Mouse (Mus musculus) kidney, embryonic 15.5 days (tissue): ENCODE measurements around the gene Naa20. TPM values are rescaled to one million over a fixed set of nuclear protein-coding genes. Genes with fewer than 3 reads are reported as not detected.

ENCODE experiments used
- ATAC-seq: fragments of 200-750 bp; cut with Nextera tagmentation; replicated peaks from 2 replicates; pipeline ENCODE4 v1.8.0; 2017; ENCODE audit warnings: moderate TSS enrichment; ENCODE audit not compliant: low FRiP score
- H3K27ac ChIP-seq: fragments of 300-500 bp; sonication (generic); 2 replicates; pipeline ENCODE4 v1.5.1; 2015; ENCODE audit warnings: mild to moderate bottlenecking, inconsistent platforms
- H3K27me3 ChIP-seq: fragments of 300-500 bp; sonication (generic); 2 replicates; pipeline ENCODE4 v1.6.1; 2015; ENCODE audit warnings: inconsistent platforms
- H3K36me3 ChIP-seq: fragments of 300-500 bp; sonication (generic); 2 replicates; pipeline ENCODE4 v1.6.1; 2015; ENCODE audit warnings: inconsistent platforms
- H3K4me1 ChIP-seq: fragments of 300-500 bp; sonication (generic); 2 replicates; pipeline ENCODE4 v1.6.1; 2015; ENCODE audit warnings: inconsistent platforms
- H3K4me2 ChIP-seq: fragments of 300-500 bp; sonication (generic); 2 replicates; pipeline ENCODE4 v1.6.1; 2015; ENCODE audit warnings: moderate library complexity, mild to moderate bottlenecking, inconsistent platforms
- H3K4me3 ChIP-seq: fragments of 300-500 bp; sonication (generic); replicated peaks from 2 replicates; pipeline ENCODE4 v1.5.1; 2015; ENCODE audit warnings: mild to moderate bottlenecking, inconsistent platforms
- H3K9ac ChIP-seq: fragments of 300-500 bp; sonication (generic); 2 replicates; pipeline ENCODE4 v1.6.1; 2015; ENCODE audit warnings: mild to moderate bottlenecking, inconsistent platforms
- H3K9me3 ChIP-seq: fragments of 300-500 bp; sonication (generic); replicated peaks from 2 replicates; pipeline ENCODE4 v1.6.1; 2016; ENCODE audit warnings: inconsistent platforms
- WGBS: fragments of 180-500 bp; shearing (Covaris S2); methylation state at CpG from one replicate; pipeline ENCODE4 v1.1.7; 2015; ENCODE audit warnings: mixed read lengths; 5-methylcytosine and 5-hydroxymethylcytosine counted together
- polyA plus RNA-seq: library from polyadenylated mRNA; unstranded; fragments of >200 nt; fragmentation: Nextera tagmentation; extraction: Ambion mirVana; gene quantifications from 2 replicates; pipeline ENCODE4 v1.2.1, GENCODE M21; 2015

The Naa20 gene
- polyA plus RNA-seq, 1 experiment from 2014 or later, result 163 TPM

DNA sequence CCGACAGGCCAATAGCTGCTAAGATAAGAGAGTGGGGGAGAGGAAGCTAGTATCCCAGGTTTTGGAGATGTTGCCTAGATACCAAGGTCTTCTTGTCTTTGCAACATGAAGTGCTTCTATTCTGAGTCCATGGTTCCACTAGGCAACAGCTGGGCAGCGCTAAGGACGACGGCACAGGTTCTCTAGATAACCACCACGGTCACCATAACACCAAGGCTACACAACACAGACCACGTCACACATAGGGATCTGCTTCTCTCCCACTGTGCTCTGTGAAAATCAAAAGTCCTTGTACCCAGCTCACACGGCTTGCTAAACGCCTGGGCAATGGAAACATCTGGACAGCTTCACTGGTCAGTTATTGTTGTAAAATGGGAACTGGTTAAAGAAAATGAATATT lies 35.1 kb downstream of the Naa20 start:
- Histone ChIP-seq H3K27ac (no peak overlapping the region), H3K27me3 (no peaks in the 10 kb centered on the region), H3K9ac (no peak overlapping the region), H3K36me3 (peaks cover 7% of the 10 kb centered on the region), H3K9me3 (no peaks in the 10 kb centered on the region), H3K4me1 (peaks cover 8% of the 10 kb centered on the region), H3K4me2 (no peak overlapping the region), H3K4me3 (no peak overlapping the region)
- ATAC-seq, result no peak
- WGBS, result 85% methylated on average over 8 of the region's 8 CpGs

GRCm38 (mm10) chr2:145941403-145941802 lies 39.5 kb downstream of the Naa20 start:
- 58% methylated on average over 3 of the region's 3 CpGs for WGBS
- Histone ChIP-seq H3K4me2 (no peak overlapping the region), H3K27ac (no peak overlapping the region), H3K4me1 (no peaks in the 10 kb centered on the region), H3K4me3 (no peak overlapping the region), H3K36me3 (no peaks in the 10 kb centered on the region), H3K9me3 (no peaks in the 10 kb centered on the region), H3K27me3 (no peaks in the 10 kb centered on the region), H3K9ac (no peak overlapping the region)
- no peak for ATAC-seq

DNA sequence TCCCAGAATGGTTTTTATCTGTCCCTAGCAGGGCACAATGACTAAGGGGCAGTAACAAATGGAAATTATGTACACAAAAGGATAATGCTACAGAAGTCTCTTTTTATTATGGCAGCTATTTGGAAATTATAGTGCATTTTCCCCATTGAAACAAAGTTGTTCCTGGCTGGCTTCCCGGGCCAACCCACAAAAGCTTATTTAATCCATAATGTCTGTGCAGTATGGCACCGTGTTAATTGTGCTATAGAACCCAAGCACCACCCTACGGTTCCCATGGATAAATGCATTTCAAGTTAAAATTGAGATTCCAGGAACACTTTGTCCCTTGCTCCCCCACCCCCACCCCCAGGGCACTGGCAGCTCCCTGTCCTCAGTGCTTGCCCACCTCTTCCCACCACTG lies 42.4 kb downstream of the Naa20 start:
- Histone ChIP-seq H3K36me3 (no peaks in the 10 kb centered on the region), H3K27ac (no peak overlapping the region), H3K9ac (no peak overlapping the region), H3K4me2 (no peak overlapping the region), H3K27me3 (no peaks in the 10 kb centered on the region), H3K4me1 (no peaks in the 10 kb centered on the region), H3K9me3 (no peaks in the 10 kb centered on the region), H3K4me3 (no peak overlapping the region)
- no peak for ATAC-seq
- WGBS, result 85% methylated on average over 3 of the region's 3 CpGs

- Histone ChIP-seq H3K27ac (no peak overlapping the region), H3K36me3 (no peaks in the 10 kb centered on the region), H3K9me3 (no peaks in the 10 kb centered on the region), H3K4me3 (no peak overlapping the region), H3K4me1 (peaks cover 7% of the 10 kb centered on the region; the same call in 1 of the 2 replicates), H3K27me3 (0 out of 2 replicates have a peak, but pooled peaks cover 6% of the 10 kb centered on the region), H3K4me2 (no peak overlapping the region), H3K9ac (no peak overlapping the region)
- 76% methylated on average over 7 of the region's 7 CpGs for WGBS
- no peak for ATAC-seq
Observed at GRCm38 (mm10) chr2:145948402-145948954, 46.6 kb downstream of the Naa20 start.

GRCm38 (mm10) chr2:145949475-145950068 lies 47.7 kb downstream of the Naa20 start:
- Histone ChIP-seq H3K4me3 (no peak overlapping the region), H3K4me1 (peaks cover 7% of the 10 kb centered on the region; the same call in 1 of the 2 replicates), H3K4me2 (no peak overlapping the region), H3K9me3 (no peaks in the 10 kb centered on the region), H3K36me3 (no peaks in the 10 kb centered on the region), H3K27me3 (0 out of 2 replicates have a peak, but pooled peaks cover 6% of the 10 kb centered on the region), H3K27ac (no peak overlapping the region), H3K9ac (no peak overlapping the region)
- ATAC-seq, result no peak
- 28% methylated on average over 11 of the region's 11 CpGs for WGBS

GRCm38 (mm10) chr2:145950239-145950638 lies 48.3 kb downstream of the Naa20 start:
- WGBS, result 10% methylated on average over 10 of the region's 10 CpGs
- Histone ChIP-seq H3K36me3 (no peaks in the 10 kb centered on the region), H3K27me3 (0 out of 2 replicates have a peak, but pooled peaks cover 6% of the 10 kb centered on the region), H3K4me2 (no peak overlapping the region), H3K9me3 (no peaks in the 10 kb centered on the region), H3K9ac (no peak overlapping the region), H3K4me3 (no peak overlapping the region), H3K4me1 (peaks cover 7% of the 10 kb centered on the region; the same call in 1 of the 2 replicates), H3K27ac (no peak overlapping the region)
- ATAC-seq, result peak; percentile 45

DNA sequence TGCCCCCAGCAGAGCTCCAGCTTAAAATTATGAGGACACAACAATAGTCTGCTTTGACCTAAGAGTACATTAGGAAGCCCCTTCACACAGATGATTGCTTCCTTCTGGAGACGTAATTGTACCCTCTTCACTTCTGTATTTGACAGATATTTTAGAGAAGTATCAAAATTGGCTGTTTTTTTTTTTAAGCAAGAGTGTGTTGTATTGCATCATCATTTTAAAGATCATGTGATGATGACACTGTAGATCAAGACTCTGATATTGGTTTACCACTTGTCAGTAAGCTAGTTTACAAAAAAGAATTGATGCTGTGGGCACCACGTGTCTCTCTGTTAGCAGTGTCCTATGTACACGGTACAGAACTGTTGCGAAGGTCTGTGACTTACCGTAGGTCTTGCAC lies 50.8 kb downstream of the Naa20 start:
- ATAC-seq, result no peak
- WGBS, result 32% methylated on average over 5 of the region's 5 CpGs
- H3K4me3 ChIP-seq, result no peak overlapping the region
- H3K36me3 ChIP-seq, result no peaks in the 10 kb centered on the region
- H3K27ac ChIP-seq, result no peak overlapping the region
- no peak overlapping the region for H3K4me2 ChIP-seq
- H3K27me3 ChIP-seq, result peaks cover 6% of the 10 kb centered on the region; the same call in 1 of the 2 replicates
- no peaks in the 10 kb centered on the region for H3K9me3 ChIP-seq
- peaks cover 7% of the 10 kb centered on the region; the same call in 1 of the 2 replicates for H3K4me1 ChIP-seq
- no peak overlapping the region for H3K9ac ChIP-seq

- Histone ChIP-seq H3K9ac (no peak overlapping the region), H3K36me3 (no peaks in the 10 kb centered on the region), H3K4me3 (no peak overlapping the region), H3K4me1 (no peaks in the 10 kb centered on the region), H3K27ac (no peak overlapping the region), H3K27me3 (peaks cover 12% of the 10 kb centered on the region; the same call in 1 of the 2 replicates), H3K9me3 (no peaks in the 10 kb centered on the region), H3K4me2 (no peak overlapping the region)
- WGBS, result 52% methylated on average over 10 of the region's 10 CpGs
- no peak for ATAC-seq
Observed at GRCm38 (mm10) chr2:145955844-145956243, 53.9 kb downstream of the Naa20 start.

GRCm38 (mm10) chr2:145956318-145956717 lies 54.4 kb downstream of the Naa20 start:
- Histone ChIP-seq H3K27me3 (peaks cover 7% of the 10 kb centered on the region; the same call in 1 of the 2 replicates), H3K36me3 (no peaks in the 10 kb centered on the region), H3K4me2 (no peak overlapping the region), H3K4me3 (no peak overlapping the region), H3K27ac (no peak overlapping the region), H3K4me1 (no peaks in the 10 kb centered on the region), H3K9me3 (no peaks in the 10 kb centered on the region), H3K9ac (no peak overlapping the region)
- no peak for ATAC-seq
- WGBS, result 44% methylated on average over 5 of the region's 5 CpGs

DNA sequence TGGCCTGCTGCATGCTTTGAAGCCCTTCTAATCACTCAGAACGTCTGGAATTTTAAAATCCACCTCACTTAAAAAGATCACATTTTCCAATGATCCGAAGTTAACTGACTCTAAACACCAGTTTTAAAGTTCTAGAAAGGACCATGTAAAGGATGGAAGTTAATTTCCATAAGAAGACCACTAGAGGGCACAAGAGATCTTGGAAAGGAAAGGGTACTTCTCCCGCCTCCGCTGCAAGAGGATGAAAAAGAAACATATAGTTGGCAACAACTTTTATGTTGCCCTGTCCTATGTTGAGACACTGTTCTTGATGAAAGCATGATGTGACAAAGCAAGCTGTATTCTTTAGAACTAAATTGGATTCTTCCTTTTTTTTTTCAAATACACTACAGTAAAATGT lies 55.6 kb downstream of the Naa20 start:
- H3K9ac ChIP-seq, result no peak overlapping the region
- H3K27ac ChIP-seq, result no peak overlapping the region
- no peak overlapping the region for H3K4me2 ChIP-seq
- no peak for ATAC-seq
- WGBS, result 12% methylated on average over 4 of the region's 4 CpGs
- H3K9me3 ChIP-seq, result no peaks in the 10 kb centered on the region
- H3K4me3 ChIP-seq, result no peak overlapping the region
- no peaks in the 10 kb centered on the region for H3K4me1 ChIP-seq
- H3K36me3 ChIP-seq, result no peaks in the 10 kb centered on the region
- H3K27me3 ChIP-seq, result peaks cover 7% of the 10 kb centered on the region; the same call in 1 of the 2 replicates

DNA sequence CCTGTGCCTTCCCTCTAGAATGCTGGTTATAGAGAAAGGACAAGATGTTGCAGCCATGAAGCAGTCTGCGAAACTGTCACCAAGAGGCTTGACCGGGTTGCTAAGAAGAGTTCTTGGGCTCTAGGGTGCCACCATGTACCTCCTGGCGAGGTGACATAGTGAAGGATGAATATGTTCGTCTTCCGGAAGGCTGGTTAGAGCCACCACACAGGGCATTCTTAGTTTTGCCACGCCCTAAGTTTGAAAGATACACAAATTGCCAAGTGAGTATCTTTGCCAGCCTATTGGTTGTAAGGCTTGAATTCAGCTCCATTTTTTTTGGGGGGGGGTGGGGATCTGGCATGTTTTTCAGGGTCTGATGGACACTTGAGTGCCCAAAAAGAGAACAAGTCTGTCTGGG lies 56.2 kb downstream of the Naa20 start:
- no peaks in the 10 kb centered on the region for H3K36me3 ChIP-seq
- ATAC-seq, result no peak
- H3K27ac ChIP-seq, result no peak overlapping the region
- H3K9ac ChIP-seq, result no peak overlapping the region
- H3K9me3 ChIP-seq, result no peaks in the 10 kb centered on the region
- peaks cover 7% of the 10 kb centered on the region; the same call in 1 of the 2 replicates for H3K27me3 ChIP-seq
- no peak overlapping the region for H3K4me3 ChIP-seq
- H3K4me2 ChIP-seq, result no peak overlapping the region
- 88% methylated on average over 6 of the region's 6 CpGs for whole genome bisulfite sequencing
- H3K4me1 ChIP-seq, result no peaks in the 10 kb centered on the region

DNA sequence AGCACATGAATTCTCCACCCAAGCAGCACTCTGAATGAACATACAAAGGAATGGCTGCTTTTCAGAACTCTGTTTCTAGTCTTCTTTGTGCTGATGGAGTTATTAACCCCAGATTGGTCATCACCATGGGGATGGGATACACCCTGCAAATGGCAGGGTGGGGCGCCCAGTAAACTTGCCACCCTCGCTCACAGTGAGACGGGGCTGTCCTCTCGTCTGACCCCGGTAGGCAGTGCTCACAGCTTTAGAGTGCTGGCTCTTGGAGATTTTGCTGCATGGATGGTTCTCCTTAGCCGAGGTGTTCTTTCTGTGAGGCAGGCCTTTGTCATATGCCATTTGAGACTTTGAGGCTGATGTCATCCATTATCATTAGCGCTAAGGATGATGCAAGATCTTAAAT lies 56.7 kb downstream of the Naa20 start:
- no peak overlapping the region for H3K4me3 ChIP-seq

More for the DNA sequence above, 56.7 kb downstream of the Naa20 start:
- H3K4me1 ChIP-seq, result no peaks in the 10 kb centered on the region
- H3K27ac ChIP-seq, result no peak overlapping the region
- H3K9ac ChIP-seq, result no peak overlapping the region
- no peaks in the 10 kb centered on the region for H3K36me3 ChIP-seq
- no peak overlapping the region for H3K4me2 ChIP-seq
- 80% methylated on average over 7 of the region's 7 CpGs for WGBS
- H3K9me3 ChIP-seq, result no peaks in the 10 kb centered on the region
- peaks cover 7% of the 10 kb centered on the region; the same call in 1 of the 2 replicates for H3K27me3 ChIP-seq
- no peak for ATAC-seq
